Mouse (Mus musculus) heart, adult 2 months (tissue): ENCODE measurements around the gene Pla2g4a. TPM values are rescaled to one million over a fixed set of nuclear protein-coding genes. Genes with fewer than 3 reads are reported as not detected.

Experiments
- DNase-seq, 2 experiments: peaks; one replicate each; pipeline ENCODE4 v3.0.0; 2021
- H3K27ac ChIP-seq: fragments of 200-600 bp; 2 replicates; pipeline ENCODE4 v1.8.1; 2022
- H3K27me3 ChIP-seq: fragments of 200-500 bp; 2 replicates; pipeline ENCODE4 v1.6.1; 2012; ENCODE audit warnings: mild to moderate bottlenecking, low read length, inconsistent platforms, mixed read lengths; ENCODE audit not compliant: control insufficient read depth, insufficient read depth
- H3K36me3 ChIP-seq: fragments of 200-500 bp; 2 replicates; pipeline ENCODE4 v1.6.1; 2012; ENCODE audit warnings: low read length, inconsistent platforms; ENCODE audit not compliant: control insufficient read depth, insufficient read depth
- H3K4me1 ChIP-seq: fragments of 200-500 bp; 2 replicates; pipeline ENCODE4 v1.6.1; 2011; ENCODE audit warnings: low read length; ENCODE audit not compliant: control insufficient read depth, insufficient read depth
- H3K4me3 ChIP-seq: fragments of 200-600 bp; 2 replicates; pipeline ENCODE4 v1.8.1; 2022
- H3K79me2 ChIP-seq: fragments of 200-500 bp; replicated peaks from 2 replicates; pipeline ENCODE4 v1.6.1; 2012; ENCODE audit warnings: mild to moderate bottlenecking, inconsistent platforms, low read length, moderate library complexity, mixed read lengths; ENCODE audit not compliant: control insufficient read depth, insufficient read depth
- H3K9ac ChIP-seq: fragments of 200-500 bp; 2 replicates; pipeline ENCODE4 v1.6.1; 2012; ENCODE audit warnings: low read depth, mild to moderate bottlenecking, control low read depth, inconsistent platforms, low read length, mixed read lengths
- CTCF ChIP-seq: fragments of 200-600 bp; IDR thresholded peaks from 2 replicates; pipeline ENCODE4 v1.8.1; 2022; ENCODE audit warnings: antibody characterized with exemption, mild to moderate bottlenecking, moderate library complexity
- EP300 ChIP-seq: fragments of 200-500 bp; IDR thresholded peaks from 2 replicates; pipeline ENCODE4 v1.6.1; 2011; ENCODE audit warnings: low read depth, low read length, control low read depth; ENCODE audit not compliant: insufficient read depth
- POLR2A ChIP-seq: fragments of 200-500 bp; IDR thresholded peaks from 2 replicates; pipeline ENCODE4 v1.6.1; 2011; ENCODE audit warnings: mild to moderate bottlenecking, low read depth, low read length, control low read depth; ENCODE audit not compliant: insufficient read depth
- WGBS: fragments of 180-500 bp; shearing (Covaris S2); methylation state at CpG from one replicate; pipeline ENCODE4 v1.1.7; 2018; 5-methylcytosine and 5-hydroxymethylcytosine counted together
- intact Hi-C: fragments of 180-260 bp; cut with DNase I; formaldehyde crosslinking; loops from one replicate; pipeline ENCODE4 v1.15.1; 2025
- polyA plus RNA-seq: library from polyadenylated mRNA; depleted of rRNA; stranded (reverse); fragments of >200 nt; gene quantifications from 2 replicates; pipeline ENCODE4 v1.2.3, GENCODE M21; 2012
- total RNA-seq, 2 experiments: library from RNA; stranded (reverse); gene quantifications; 2 replicates each; pipeline ENCODE4 v1.2.3; 2021

Pla2g4a gene
- total and polyA plus RNA-seq, 3 experiments = 1.1 to 3.2 (median 2.3) TPM

- H3K9ac ChIP-seq = no peak overlapping the region
- H3K27ac ChIP-seq = no peak overlapping the region
- H3K4me3 ChIP-seq = no peak overlapping the region
- intact Hi-C loops = loop anchor here (10.0 kb wide), 1 partner anchor 86 kb away; no protein-coding TSS in a partner anchor
- WGBS = 80% methylated on average over 3 of the region's 3 CpGs
- no peak for DNase-seq
- H3K27me3 ChIP-seq = no peaks in the 10 kb centered on the region
- no peaks in the 10 kb centered on the region for H3K79me2 ChIP-seq
- no peaks in the 10 kb centered on the region for H3K36me3 ChIP-seq
- no peak for TF ChIP-seq CTCF
- TF ChIP-seq POLR2A = no peak
- TF ChIP-seq EP300 = no peak
- no peaks in the 10 kb centered on the region for H3K4me1 ChIP-seq
Observed at GRCm38 (mm10) chr1:149950656-149951055, 10.4 kb downstream of the Pla2g4a start.

GRCm38 (mm10) chr1:149950254-149950653, 10.8 kb downstream of the Pla2g4a start:
- no peak overlapping the region for H3K9ac ChIP-seq
- no peaks in the 10 kb centered on the region for H3K27me3 ChIP-seq
- no peaks in the 10 kb centered on the region for H3K36me3 ChIP-seq
- H3K4me1 ChIP-seq = no peaks in the 10 kb centered on the region
- intact Hi-C loops = loop anchor here (10.0 kb wide), 1 partner anchor 85 kb away; no protein-coding TSS in a partner anchor
- WGBS = 98% methylated on average over 1 of the region's 1 CpGs
- H3K79me2 ChIP-seq = no peaks in the 10 kb centered on the region
- no peak overlapping the region for H3K27ac ChIP-seq
- TF ChIP-seq CTCF (no peak), EP300 (no peak), POLR2A (no peak)
- DNase-seq = no peak
- H3K4me3 ChIP-seq = no peak overlapping the region

GRCm38 (mm10) chr1:149949334-149949733, 11.8 kb downstream of the Pla2g4a start:
- no peaks in the 10 kb centered on the region for H3K79me2 ChIP-seq
- H3K27ac ChIP-seq = no peak overlapping the region
- H3K36me3 ChIP-seq = no peaks in the 10 kb centered on the region
- intact Hi-C loops = no loop called here
- TF ChIP-seq POLR2A = no peak
- no peak for TF ChIP-seq CTCF
- TF ChIP-seq EP300 = no peak
- DNase-seq = no peak
- no peaks in the 10 kb centered on the region for H3K27me3 ChIP-seq
- no peak overlapping the region for H3K9ac ChIP-seq
- WGBS = 85% methylated on average over 1 of the region's 1 CpGs
- H3K4me1 ChIP-seq = no peaks in the 10 kb centered on the region
- H3K4me3 ChIP-seq = no peak overlapping the region

- no peak overlapping the region for H3K27ac ChIP-seq
- intact Hi-C loops = no loop called here
- no peak overlapping the region for H3K9ac ChIP-seq
- no peak overlapping the region for H3K4me3 ChIP-seq
- DNase-seq = no peak
- H3K27me3 ChIP-seq = no peaks in the 10 kb centered on the region
- no peaks in the 10 kb centered on the region for H3K36me3 ChIP-seq
- no peaks in the 10 kb centered on the region for H3K79me2 ChIP-seq
- no peaks in the 10 kb centered on the region for H3K4me1 ChIP-seq
- no peak for TF ChIP-seq EP300
- no peak for TF ChIP-seq CTCF
- no peak for TF ChIP-seq POLR2A
- 84% methylated on average over 8 of the region's 8 CpGs for WGBS
Observed at GRCm38 (mm10) chr1:149948066-149948825, 12.8 kb downstream of the Pla2g4a start.

- no peak overlapping the region for H3K4me3 ChIP-seq
- intact Hi-C loops = no loop called here
- H3K79me2 ChIP-seq = no peaks in the 10 kb centered on the region
- H3K27me3 ChIP-seq = no peaks in the 10 kb centered on the region
- no peak overlapping the region for H3K27ac ChIP-seq
- no peaks in the 10 kb centered on the region for H3K36me3 ChIP-seq
- 48% methylated on average over 5 of the region's 5 CpGs for WGBS
- TF ChIP-seq POLR2A = no peak
- TF ChIP-seq CTCF = no peak
- TF ChIP-seq EP300 = no peak
- H3K9ac ChIP-seq = no peak overlapping the region
- no peaks in the 10 kb centered on the region for H3K4me1 ChIP-seq
- no peak for DNase-seq
Observed at GRCm38 (mm10) chr1:149946993-149947392, 14.1 kb downstream of the Pla2g4a start.

- H3K27ac ChIP-seq = no peak overlapping the region
- no peaks in the 10 kb centered on the region for H3K27me3 ChIP-seq
- intact Hi-C loops = no loop called here
- no peak overlapping the region for H3K4me3 ChIP-seq
- H3K4me1 ChIP-seq = no peaks in the 10 kb centered on the region
- no peaks in the 10 kb centered on the region for H3K79me2 ChIP-seq
- H3K36me3 ChIP-seq = no peaks in the 10 kb centered on the region
- WGBS = 86% methylated on average over 3 of the region's 3 CpGs
- DNase-seq = no peak
- H3K9ac ChIP-seq = no peak overlapping the region
- no peak for TF ChIP-seq POLR2A
- TF ChIP-seq EP300 = no peak
- TF ChIP-seq CTCF = no peak
Observed at GRCm38 (mm10) chr1:149946432-149946831, 14.7 kb downstream of the Pla2g4a start.
